Mouse (Mus musculus): Measurements from ENCODE around the gene Catsper2. TPM values are rescaled to one million over a fixed set of nuclear protein-coding genes. Genes with fewer than 3 reads are reported as not detected.

Catsper2 gene
- total RNA-seq (2021) (1 to 10 TPM; 3.8 to 4.2 TPM), polyA plus RNA-seq (2012; rRNA removed) (3.4 and 4.3 TPM in 2 replicates)
- long read RNA-seq, partial matches to known transcripts: 1 of 5 reads
- long read RNA-seq, other reads (novel, unspliced or antisense): 4 of 5 reads

DNA sequence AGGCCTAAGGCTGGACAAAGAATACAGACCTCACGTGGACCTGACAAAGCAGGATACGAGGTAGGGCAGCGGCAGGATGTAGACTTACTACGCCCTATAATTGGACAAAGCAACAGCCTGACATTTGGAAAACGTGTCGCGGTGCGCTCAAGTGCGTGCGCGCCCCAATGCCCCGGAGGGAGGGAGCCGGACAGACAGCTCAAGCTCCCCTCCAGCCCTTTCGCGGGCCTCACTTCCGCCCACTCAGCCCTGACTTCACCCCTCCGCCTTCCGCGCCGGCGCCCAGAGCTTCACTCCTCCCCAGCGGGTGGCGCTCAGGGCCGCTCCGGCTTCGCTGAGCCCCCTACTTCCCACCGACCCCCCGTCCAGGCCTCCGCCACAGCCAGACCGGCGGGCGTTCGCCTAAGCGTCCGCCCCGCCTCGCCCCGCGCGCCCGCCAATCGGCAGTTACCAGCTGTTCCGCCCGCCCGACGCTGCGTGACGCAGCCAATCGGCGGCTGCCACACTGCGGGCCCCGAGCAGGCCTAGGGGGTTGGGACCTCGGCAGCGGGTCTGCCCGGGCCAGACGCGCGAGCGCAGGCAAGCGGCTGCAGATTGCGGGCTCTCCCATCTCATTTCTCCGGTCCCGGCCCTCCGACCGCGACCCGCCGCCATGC, at the start of gene Catsper2, which contains the start of gene Pdia3:
Gene Catsper2 (minus strand): TSS at position 406 of the 656 bp plus-strand sequence.
Gene Pdia3 (plus strand): TSS at position 389 of the 656 bp plus-strand sequence.
- no peaks in the 10 kb centered on the region for H3K27me3 ChIP-seq (ENCODE audit: control insufficient read depth, insufficient read depth, low read length)

DNA sequence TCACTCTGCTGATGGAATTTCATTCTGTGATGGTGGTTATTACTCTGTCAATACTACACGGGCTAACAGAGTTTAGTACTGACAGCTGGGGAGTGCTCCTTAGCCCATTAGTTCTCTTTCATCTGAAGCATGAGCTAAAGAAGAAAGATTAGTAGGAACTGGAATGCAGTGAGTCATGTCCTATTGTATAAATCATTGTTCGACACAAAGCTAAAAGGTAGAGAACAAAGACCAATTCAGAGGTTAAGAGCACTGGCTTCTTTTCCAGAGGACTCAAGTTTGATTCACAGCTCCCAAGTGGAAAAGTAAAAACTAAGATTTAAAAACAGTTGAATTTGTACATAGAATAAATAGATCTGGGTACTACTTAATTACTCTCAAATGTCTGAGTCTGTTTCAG, 46.5 kb upstream of the Catsper2 start:
- Histone ChIP-seq H3K79me2 (replicated peaks; ENCODE audit: control insufficient read depth, insufficient read depth, low read length) (no peaks in the 10 kb centered on the region), H3K4me3 (no peak overlapping the region), H3K4me1 (ENCODE audit: control insufficient read depth, insufficient read depth, low read length) (no peaks in the 10 kb centered on the region; the same call in 1 of the 2 replicates), H3K36me3 (ENCODE audit: control insufficient read depth, insufficient read depth, low read length) (peaks cover 8% of the 10 kb centered on the region; the same call in 1 of the 2 replicates), H3K27ac (no peak overlapping the region), H3K9ac (ENCODE audit: low read depth, low read length) (no peak overlapping the region), H3K27me3 (ENCODE audit: control insufficient read depth, insufficient read depth, low read length) (no peaks in the 10 kb centered on the region)
- WGBS: 55% methylated on average over 2 of the region's 2 CpGs
- no peak for TF ChIP-seq POLR2A (IDR thresholded peaks at IDR 0.05; ENCODE audit: insufficient read depth, low read depth, low read length)
- TF ChIP-seq EP300 (IDR thresholded peaks at IDR 0.05; ENCODE audit: insufficient read depth, low read depth, low read length): no peak
- no peak for TF ChIP-seq CTCF (IDR thresholded peaks at IDR 0.05)
- DNase-seq: no peak
- intact Hi-C loops (cut with DNase I): no loop called here

More for the DNA sequence above, at the start of gene Catsper2, which contains the start of gene Pdia3:
- peaks cover 32% of the 10 kb centered on the region for H3K36me3 ChIP-seq (ENCODE audit: control insufficient read depth, insufficient read depth, low read length)
- no peaks in the 10 kb centered on the region; the same call in 1 of the 2 replicates for H3K79me2 ChIP-seq (replicated peaks; ENCODE audit: control insufficient read depth, insufficient read depth, low read length)
- H3K9ac ChIP-seq (ENCODE audit: low read depth, low read length): peak within 1 kb of the TSS; percentile 99
- TF ChIP-seq CTCF (IDR thresholded peaks at IDR 0.05) (peak; percentile 60), EP300 (IDR thresholded peaks at IDR 0.05; ENCODE audit: insufficient read depth, low read depth, low read length) (peak; percentile 88), POLR2A (IDR thresholded peaks at IDR 0.05; ENCODE audit: insufficient read depth, low read depth, low read length) (peak; percentile 83)
- peak within 1 kb of the TSS; percentile 96 for H3K27ac ChIP-seq
- H3K4me3 ChIP-seq: peak within 1 kb of the TSS; percentile 96
- intact Hi-C loops (cut with DNase I): loop anchor here (2.0 to 5.0 kb wide), 3 partner anchors 35 to 141 kb away; partner anchors contain the start of genes Serf2 and Trp53bp1
- peak; percentile 97 to 99 for DNase-seq
- peaks cover 7% of the 10 kb centered on the region for H3K4me1 ChIP-seq (ENCODE audit: control insufficient read depth, insufficient read depth, low read length)
- WGBS: under 1% methylated on average over 68 of the region's 68 CpGs

GRCm38 (mm10) chr2:121456692-121457642, 43.4 kb upstream of the Catsper2 start, which contains the start of gene Serinc4:
Gene Serinc4 (minus strand): TSS chr2:121456781.
- TF ChIP-seq EP300 (IDR thresholded peaks at IDR 0.05; ENCODE audit: insufficient read depth, low read depth, low read length): no peak
- TF ChIP-seq POLR2A (IDR thresholded peaks at IDR 0.05; ENCODE audit: insufficient read depth, low read depth, low read length): peak; percentile 81
- Histone ChIP-seq H3K79me2 (replicated peaks; ENCODE audit: control insufficient read depth, insufficient read depth, low read length) (no peaks in the 10 kb centered on the region), H3K4me1 (ENCODE audit: control insufficient read depth, insufficient read depth, low read length) (peaks cover 5% of the 10 kb centered on the region), H3K27me3 (ENCODE audit: control insufficient read depth, insufficient read depth, low read length) (no peaks in the 10 kb centered on the region), H3K9ac (ENCODE audit: low read depth, low read length) (peak within 1 kb of the TSS; percentile 93), H3K36me3 (ENCODE audit: control insufficient read depth, insufficient read depth, low read length) (peaks cover 21% of the 10 kb centered on the region), H3K4me3 (peak within 1 kb of the TSS; percentile 69), H3K27ac (peak within 1 kb of the TSS; percentile 78)
- peak; percentile 86 to 87 for DNase-seq
- 2% methylated on average over 41 of the region's 41 CpGs for WGBS
- intact Hi-C loops (cut with DNase I): loop anchor here (5.0 kb wide), 1 partner anchor 50 kb away; the partner anchor contains the start of genes Mfap1a and Wdr76

DNA sequence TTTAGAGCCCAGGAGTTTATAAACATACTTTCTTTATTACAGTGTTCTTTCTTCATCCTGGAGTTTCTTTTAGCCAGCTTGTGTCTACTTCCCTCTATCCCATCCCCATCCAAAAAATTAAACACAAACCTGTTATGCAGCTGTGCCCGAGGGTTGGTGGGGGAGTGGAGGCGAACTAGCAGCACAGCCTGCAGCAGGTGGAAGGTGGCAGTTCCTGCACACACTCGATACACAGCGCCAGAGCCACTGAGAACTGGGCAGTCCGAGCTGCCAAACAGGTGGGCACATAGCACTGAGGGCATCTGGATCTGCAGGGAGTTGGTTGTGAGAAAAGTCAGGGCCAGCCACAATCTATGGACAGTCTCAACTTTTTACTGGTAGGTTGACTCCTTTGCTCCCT, 41.9 kb upstream of the Catsper2 start:
- DNase-seq: no peak
- Histone ChIP-seq H3K79me2 (replicated peaks; ENCODE audit: control insufficient read depth, insufficient read depth, low read length) (no peaks in the 10 kb centered on the region), H3K4me3 (no peak overlapping the region), H3K4me1 (ENCODE audit: control insufficient read depth, insufficient read depth, low read length) (peaks cover 6% of the 10 kb centered on the region), H3K9ac (ENCODE audit: low read depth, low read length) (no peak overlapping the region), H3K27ac (no peak overlapping the region), H3K36me3 (ENCODE audit: control insufficient read depth, insufficient read depth, low read length) (peaks cover 29% of the 10 kb centered on the region), H3K27me3 (ENCODE audit: control insufficient read depth, insufficient read depth, low read length) (no peaks in the 10 kb centered on the region)
- intact Hi-C loops (cut with DNase I): loop anchor here (5.0 kb wide), 1 partner anchor 52 kb away; the partner anchor contains the start of genes Mfap1a and Wdr76
- WGBS: 78% methylated on average over 5 of the region's 5 CpGs
- TF ChIP-seq EP300 (IDR thresholded peaks at IDR 0.05; ENCODE audit: insufficient read depth, low read depth, low read length): no peak
- TF ChIP-seq POLR2A (IDR thresholded peaks at IDR 0.05; ENCODE audit: insufficient read depth, low read depth, low read length): no peak
- TF ChIP-seq CTCF (IDR thresholded peaks at IDR 0.05): no peak

GRCm38 (mm10) chr2:121453917-121454316, 40.3 kb upstream of the Catsper2 start:
- H3K36me3 ChIP-seq (ENCODE audit: control insufficient read depth, insufficient read depth, low read length): peaks cover 29% of the 10 kb centered on the region
- H3K9ac ChIP-seq (ENCODE audit: low read depth, low read length): no peak overlapping the region
- DNase-seq: no peak
- H3K79me2 ChIP-seq (replicated peaks; ENCODE audit: control insufficient read depth, insufficient read depth, low read length): peaks cover 4% of the 10 kb centered on the region
- no peak for TF ChIP-seq EP300 (IDR thresholded peaks at IDR 0.05; ENCODE audit: insufficient read depth, low read depth, low read length)
- TF ChIP-seq POLR2A (IDR thresholded peaks at IDR 0.05; ENCODE audit: insufficient read depth, low read depth, low read length): 0 out of 2 replicates have a peak, but pooled peaks have one; percentile 20
- TF ChIP-seq CTCF (IDR thresholded peaks at IDR 0.05): no peak
- WGBS: 85% methylated on average over 6 of the region's 6 CpGs
- no peak overlapping the region for H3K4me3 ChIP-seq
- intact Hi-C loops (cut with DNase I): no loop called here
- H3K4me1 ChIP-seq (ENCODE audit: control insufficient read depth, insufficient read depth, low read length): peaks cover 6% of the 10 kb centered on the region
- no peaks in the 10 kb centered on the region for H3K27me3 ChIP-seq (ENCODE audit: control insufficient read depth, insufficient read depth, low read length)
- H3K27ac ChIP-seq: no peak overlapping the region; the same call in 1 of the 2 replicates
